Mouse (Mus musculus): ENCODE measurements around the gene Oas1h.

GRCm38 (mm10) chr5:120902056-120902455 lies 40.8 kb downstream of the Oas1h start:
- no peak for TF ChIP-seq ZC3H11A (IDR thresholded peaks at IDR 0.05; ENCODE audit: borderline replicate concordance, low read depth, low read length)
- no peak for TF ChIP-seq CHD2 (IDR thresholded peaks at IDR 0.05; ENCODE audit: low read depth, low read length)
- no peak for TF ChIP-seq MAFK (IDR thresholded peaks at IDR 0.05; ENCODE audit: insufficient read depth, low read depth, low read length)
- no peak for TF ChIP-seq HCFC1 (IDR thresholded peaks at IDR 0.05; ENCODE audit: borderline replicate concordance, insufficient read depth, low read length)
- TF ChIP-seq ZNF384 (IDR thresholded peaks at IDR 0.05; ENCODE audit: low read depth, low read length), result no peak

Data from ES-E14 (cell line).